Mouse (Mus musculus) fibroblast of lung, adult 2 months (primary cell): ENCODE measurements around the gene Fam13c.

Experiments
- DNase-seq: peaks from one replicate; pipeline ENCODE4 v3.0.0-alpha.2; 2011; ENCODE audit warnings: low read depth

The Fam13c gene

GRCm38 (mm10) chr10:70599126-70599924 is 159.0 kb downstream of the Fam13c start:
- no peak for DNase-seq

DNA sequence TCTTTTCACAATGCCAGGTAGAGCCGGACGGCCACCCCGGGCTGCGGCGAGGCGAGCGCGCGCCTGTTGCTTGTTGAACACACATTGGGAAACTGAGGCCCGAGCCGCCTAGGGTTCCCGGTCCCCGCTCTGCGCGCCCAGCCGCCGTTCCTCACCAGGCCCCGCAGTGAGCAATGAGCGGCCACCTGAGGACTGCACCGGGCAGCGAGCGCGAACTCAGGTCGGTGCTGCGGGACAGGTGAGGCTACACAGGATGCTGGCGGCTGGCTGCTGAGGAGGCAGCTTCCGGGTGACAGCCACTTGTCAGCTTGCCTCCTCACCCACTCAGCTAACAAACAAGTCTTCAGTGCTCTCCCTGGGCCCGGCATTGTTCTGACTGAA is 159.6 kb downstream of the Fam13c start:
- DNase-seq: no peak
